Mouse (Mus musculus): ENCODE data around the gene Sez6l. TPM values are rescaled to one million over a fixed set of nuclear protein-coding genes. Genes with fewer than 3 reads are reported as not detected.

The Sez6l gene
- total RNA-seq (2022), result 100 to 1,000 TPM; 193 to 229 (median 215) TPM

- peak; percentile 61 to 71 for DNase-seq (ENCODE audit: low spot score in 2 of 2)
Observed at GRCm38 (mm10) chr5:112576993-112577670, at the start of gene Sez6l. Gene Sez6l, minus strand, starts transcription at chr5:112577185.

- no peak for DNase-seq (ENCODE audit: low spot score in 2 of 2)
Observed at GRCm38 (mm10) chr5:112625555-112626160, 48.7 kb upstream of the Sez6l start.

GRCm38 (mm10) chr5:112622946-112623345, 46.0 kb upstream of the Sez6l start:
- no peak for DNase-seq (ENCODE audit: low spot score in 2 of 2)

GRCm38 (mm10) chr5:112620256-112620655, 43.3 kb upstream of the Sez6l start:
- no peak for DNase-seq (ENCODE audit: low spot score in 2 of 2)

- DNase-seq (ENCODE audit: low spot score in 2 of 2), result no peak
Observed at GRCm38 (mm10) chr5:112619344-112619743, 42.4 kb upstream of the Sez6l start.

- no peak for DNase-seq (ENCODE audit: low spot score in 2 of 2)
Observed at GRCm38 (mm10) chr5:112617602-112618247, 40.7 kb upstream of the Sez6l start.

GRCm38 (mm10) chr5:112615946-112616617, 39.1 kb upstream of the Sez6l start:
- DNase-seq (ENCODE audit: low spot score in 2 of 2), result peak; percentile 67 to 68

GRCm38 (mm10) chr5:112607867-112608516, 31.0 kb upstream of the Sez6l start:
- no peak for DNase-seq (ENCODE audit: low spot score in 2 of 2)

GRCm38 (mm10) chr5:112607119-112607518, 30.1 kb upstream of the Sez6l start:
- DNase-seq (ENCODE audit: low spot score in 2 of 2), result no peak

- no peak for DNase-seq (ENCODE audit: low spot score in 2 of 2)
Observed at GRCm38 (mm10) chr5:112605371-112605770, 28.4 kb upstream of the Sez6l start.

GRCm38 (mm10) chr5:112604251-112604650, 27.3 kb upstream of the Sez6l start:
- no peak for DNase-seq (ENCODE audit: low spot score in 2 of 2)

GRCm38 (mm10) chr5:112603594-112603993, 26.6 kb upstream of the Sez6l start:
- DNase-seq (ENCODE audit: low spot score in 2 of 2), result no peak

GRCm38 (mm10) chr5:112600309-112600939, 23.4 kb upstream of the Sez6l start:
- no peak for DNase-seq (ENCODE audit: low spot score in 2 of 2)

- DNase-seq (ENCODE audit: low spot score in 2 of 2), result no peak
Observed at GRCm38 (mm10) chr5:112599538-112600308, 22.7 kb upstream of the Sez6l start.

GRCm38 (mm10) chr5:112597876-112598275, 20.9 kb upstream of the Sez6l start:
- DNase-seq (ENCODE audit: low spot score in 2 of 2), result peak in 1 of 2 experiments; percentile 49

- DNase-seq (ENCODE audit: low spot score in 2 of 2), result no peak
Observed at GRCm38 (mm10) chr5:112597307-112597706, 20.3 kb upstream of the Sez6l start.

- DNase-seq (ENCODE audit: low spot score in 2 of 2), result no peak
Observed at GRCm38 (mm10) chr5:112596729-112597128, 19.7 kb upstream of the Sez6l start.

- no peak for DNase-seq (ENCODE audit: low spot score in 2 of 2)
Observed at GRCm38 (mm10) chr5:112595701-112596632, 19.0 kb upstream of the Sez6l start.

- no peak for DNase-seq (ENCODE audit: low spot score in 2 of 2)
Observed at GRCm38 (mm10) chr5:112591706-112592105, 14.7 kb upstream of the Sez6l start.
